Mouse (Mus musculus) megakaryocyte, embryonic 14.5 days (primary cell): ENCODE measurements around the gene Scn1b.

Source experiments
- FLI1 ChIP-seq: IDR thresholded peaks from 2 replicates; pipeline ENCODE4 v1.6.1; 2012; ENCODE audit warnings: low read length, inconsistent platforms, mixed read lengths
- GATA1 ChIP-seq: IDR thresholded peaks from 3 replicates; pipeline ENCODE4 v1.6.1; 2012; ENCODE audit warnings: mixed read lengths, low read length, inconsistent platforms, borderline replicate concordance

DNA sequence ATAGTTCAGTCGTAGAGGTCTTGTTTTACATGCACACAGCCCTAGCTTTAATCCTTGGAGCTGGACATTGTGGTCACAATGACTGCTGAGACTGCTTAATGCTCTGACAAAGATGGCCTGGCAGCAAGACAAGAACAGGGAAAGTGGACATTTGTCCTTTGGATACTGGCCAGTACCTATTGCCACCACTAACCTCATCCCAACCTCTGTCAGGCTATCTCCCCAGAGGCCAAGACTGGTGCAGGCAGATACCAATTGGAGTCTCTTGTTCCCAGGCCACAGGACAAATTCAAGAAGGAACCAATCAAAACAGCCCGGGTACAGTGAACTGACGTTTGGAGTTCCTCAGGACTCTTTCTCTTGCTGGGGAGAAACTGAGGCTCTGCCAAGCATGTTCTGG, 38.6 kb downstream of the Scn1b start:
- TF ChIP-seq GATA1, result no peak
- no peak for TF ChIP-seq FLI1
